Mouse (Mus musculus) liver, embryonic 14.5 days (tissue): ENCODE results near the gene Kcnc3.

ENCODE experiments used
- CTCF ChIP-seq: IDR thresholded peaks from 2 replicates; pipeline ENCODE4 v1.5.1; 2016; ENCODE audit warnings: antibody characterized with exemption, low read depth, control low read depth
- EP300 ChIP-seq: IDR thresholded peaks from 2 replicates; pipeline ENCODE4 v1.6.1; 2016; ENCODE audit warnings: antibody characterized with exemption, low read depth

GRCm38 (mm10) chr7:44630437-44630836, 40.0 kb downstream of the Kcnc3 start:
- TF ChIP-seq CTCF (no peak), EP300 (no peak)
